8 mouse cellular contexts compared by ENCODE assay signal in the genomic region with DNA sequence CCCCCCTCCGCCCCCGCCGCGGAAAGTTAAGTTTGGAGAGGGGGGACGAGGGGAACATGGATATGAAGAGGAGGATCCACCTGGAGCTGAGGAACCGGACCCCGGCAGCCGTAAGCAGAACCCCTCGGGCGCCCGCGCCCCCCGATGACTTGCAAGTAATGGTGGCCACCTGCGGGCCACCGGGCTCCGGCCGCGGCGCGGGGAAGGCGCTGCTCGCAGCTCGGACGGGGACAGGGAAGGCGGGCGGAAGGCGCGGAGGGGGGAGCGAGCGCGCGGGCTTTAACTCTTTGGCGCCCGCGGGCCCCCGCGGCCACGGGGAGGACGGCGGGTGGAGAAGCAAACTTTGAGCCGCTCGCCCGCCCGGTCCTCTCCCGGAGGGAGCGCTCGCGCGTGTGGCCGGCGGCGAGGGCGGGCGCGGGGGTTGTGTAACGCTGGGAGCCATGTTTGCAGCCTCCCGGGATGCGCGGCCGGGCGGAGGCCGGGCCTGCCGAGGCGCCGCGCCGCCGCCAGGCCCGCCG. TPM values are rescaled to one million over a fixed set of nuclear protein-coding genes. Genes with fewer than 3 reads are reported as not detected.
A peak's percentile ranks its signal among the peaks of the same experiment; 100 is the strongest.
DNase-seq lines count a peak whose midpoint lies in the region; ATAC-seq and TF ChIP-seq lines count a peak whose summit lies in the region.

No protein-coding gene starts in this region.

- H3K36me3 ChIP-seq in heart, embryonic 14.5 days (ENCODE audit: control insufficient read depth, insufficient read depth, low read length): no peaks in the 10 kb centered on the region
- peaks cover 27% of the 10 kb centered on the region for H3K36me3 ChIP-seq in liver, embryonic 14.5 days (replicated peaks; ENCODE audit: control insufficient read depth, insufficient read depth, low read depth)
- H3K36me3 ChIP-seq in neural tube, embryonic 13.5 days: no peaks in the 10 kb centered on the region
- no peaks in the 10 kb centered on the region for H3K36me3 ChIP-seq in stomach, postnatal 0 days (ENCODE audit: control insufficient read depth, insufficient read depth, low read length)

- under 1% methylated on average over 64 of the region's 70 CpGs for WGBS in heart, embryonic 14.5 days
- under 1% methylated on average over 47 of the region's 70 CpGs for WGBS in liver, embryonic 14.5 days (ENCODE audit: insufficient replicate concordance)
- 0% methylated on average over 38 of the region's 70 CpGs for WGBS in neural tube, embryonic 13.5 days
- WGBS in stomach, postnatal 0 days: 1% methylated on average over 36 of the region's 70 CpGs

- peak overlapping the region; percentile 78 for H3K4me2 ChIP-seq in heart, embryonic 14.5 days (ENCODE audit: low read length)
- peak overlapping the region; percentile 99 for H3K4me2 ChIP-seq in liver, embryonic 14.5 days (ENCODE audit: low read depth)
- peak overlapping the region; percentile 81 for H3K4me2 ChIP-seq in neural tube, embryonic 13.5 days
- H3K4me2 ChIP-seq in stomach, postnatal 0 days (replicated peaks; ENCODE audit: low read depth): peak overlapping the region; percentile 69

- peak overlapping the region; percentile 99 for H3K9ac ChIP-seq in heart, embryonic 14.5 days (ENCODE audit: low read length)
- peak overlapping the region; percentile 100 for H3K9ac ChIP-seq in liver, embryonic 14.5 days (replicated peaks)
- peak overlapping the region; percentile 98 for H3K9ac ChIP-seq in neural tube, embryonic 13.5 days
- H3K9ac ChIP-seq in stomach, postnatal 0 days (ENCODE audit: low read length): peak overlapping the region; percentile 96

- TF ChIP-seq CTCF in embryonic fibroblast, embryonic 13.5 days (IDR thresholded peaks at IDR 0.05; ENCODE audit: borderline replicate concordance, insufficient read depth, low read length): no peak
- TF ChIP-seq CTCF in liver, embryonic 14.5 days (IDR thresholded peaks at IDR 0.05; ENCODE audit: low read depth): no peak
- TF ChIP-seq CTCF in stomach, postnatal 0 days (IDR thresholded peaks at IDR 0.05; ENCODE audit: low read depth): no peak

- peak overlapping the region; percentile 89 for H3K4me3 ChIP-seq in embryonic fibroblast, embryonic 13.5 days (ENCODE audit: insufficient read depth, low read length)
- H3K4me3 ChIP-seq in heart, embryonic 14.5 days (ENCODE audit: control insufficient read depth in 1 of 2, insufficient read depth in 1 of 2, low read depth in 1 of 2, low read length in 2 of 2): peak overlapping the region; percentile 93 to 99
- H3K4me3 ChIP-seq in liver, embryonic 14.5 days (ENCODE audit: insufficient read depth in 1 of 2, low read depth in 2 of 2, low read length in 2 of 2): peak overlapping the region; percentile 95 to 99
- peak overlapping the region; percentile 82 for H3K4me3 ChIP-seq in neural tube, embryonic 13.5 days
- peak overlapping the region; percentile 91 for H3K4me3 ChIP-seq in stomach, postnatal 0 days (ENCODE audit: low read depth, low read length)

- H3K4me1 ChIP-seq in embryonic fibroblast, embryonic 13.5 days (ENCODE audit: control insufficient read depth, insufficient read depth, low read length): peaks cover 6% of the 10 kb centered on the region
- peaks cover 14 to 36% of the 10 kb centered on the region in 2 experiments for H3K4me1 ChIP-seq in heart, embryonic 14.5 days (ENCODE audit: control insufficient read depth in 2 of 2, insufficient read depth in 2 of 2, low read length in 2 of 2)
- peaks cover 67 to 69% of the 10 kb centered on the region in 2 experiments for H3K4me1 ChIP-seq in liver, embryonic 14.5 days (replicated peaks; ENCODE audit: control insufficient read depth in 2 of 2, insufficient read depth in 2 of 2, low read length in 1 of 2)
- H3K4me1 ChIP-seq in neural tube, embryonic 13.5 days (replicated peaks): peaks cover 47% of the 10 kb centered on the region
- peaks cover 5% of the 10 kb centered on the region for H3K4me1 ChIP-seq in stomach, postnatal 0 days (replicated peaks; ENCODE audit: control insufficient read depth, insufficient read depth)

- H3K27ac ChIP-seq in embryonic fibroblast, embryonic 13.5 days (ENCODE audit: insufficient read depth, low read length): peak overlapping the region; percentile 94
- H3K27ac ChIP-seq in heart, embryonic 14.5 days (replicated peaks in 1 of 2; ENCODE audit: control insufficient read depth in 1 of 2, insufficient read depth in 1 of 2, low read depth in 2 of 2, low read length in 2 of 2): peak overlapping the region; percentile 97 to 99
- peak overlapping the region; percentile 90 for H3K27ac ChIP-seq in liver, embryonic 14.5 days
- H3K27ac ChIP-seq in neural tube, embryonic 13.5 days (replicated peaks): peak overlapping the region; percentile 97
- peak overlapping the region; percentile 99 for H3K27ac ChIP-seq in stomach, postnatal 0 days (replicated peaks)

- no peak for TF ChIP-seq EP300 in liver, embryonic 14.5 days (IDR thresholded peaks at IDR 0.05; ENCODE audit: low read depth)
- no peak for TF ChIP-seq EP300 in stomach, postnatal 0 days (optimal IDR thresholded peaks at IDR 0.05)

- no peaks in the 10 kb centered on the region for H3K9me3 ChIP-seq in heart, embryonic 14.5 days (ENCODE audit: control insufficient read depth, low read length)
- no peaks in the 10 kb centered on the region for H3K9me3 ChIP-seq in liver, embryonic 14.5 days (ENCODE audit: control insufficient read depth, low read length)
- no peaks in the 10 kb centered on the region for H3K9me3 ChIP-seq in neural tube, embryonic 13.5 days
- no peaks in the 10 kb centered on the region for H3K9me3 ChIP-seq in stomach, postnatal 0 days (ENCODE audit: control insufficient read depth, low read length)

- no peaks in the 10 kb centered on the region for H3K27me3 ChIP-seq in heart, embryonic 14.5 days (ENCODE audit: control insufficient read depth, insufficient read depth, low read length)
- H3K27me3 ChIP-seq in liver, embryonic 14.5 days (ENCODE audit: control insufficient read depth, insufficient read depth, low read length): no peaks in the 10 kb centered on the region
- H3K27me3 ChIP-seq in neural tube, embryonic 13.5 days: no peaks in the 10 kb centered on the region
- H3K27me3 ChIP-seq in stomach, postnatal 0 days (ENCODE audit: control insufficient read depth, insufficient read depth, low read length): no peaks in the 10 kb centered on the region

- peak; percentile 33; the same call in 1 of the 2 replicates for TF ChIP-seq POLR2A in embryonic fibroblast, embryonic 13.5 days (IDR thresholded peaks at IDR 0.05; ENCODE audit: low read depth, low read length)

- peak; percentile 49 for ATAC-seq in heart, embryonic 14.5 days (ENCODE audit: insufficient number of reproducible peaks, insufficient read depth, low FRiP score, low read depth)
- peak; percentile 17; the same call in 1 of the 2 replicates for ATAC-seq in liver, embryonic 14.5 days (ENCODE audit: insufficient read depth)
- ATAC-seq in neural tube, embryonic 13.5 days (ENCODE audit: low read depth): peak; percentile 76
- ATAC-seq in stomach, postnatal 0 days (ENCODE audit: low FRiP score, low TSS enrichment): peak; percentile 50

- peak; percentile 58 for DNase-seq in 416B (ENCODE audit: low read depth)
- DNase-seq in adrenal gland, postnatal 25 days: peak; percentile 78
- DNase-seq in kidney, postnatal 10 days: peak; percentile 83
- no peak for DNase-seq in liver, embryonic 14.5 days (ENCODE audit: low read depth in 3 of 3, low spot score in 3 of 3)
- DNase-seq in stomach, postnatal 0 days (ENCODE audit: low spot score): peak; percentile 81

RNA-seq across cellular contexts. Expression of a gene that starts 0.6 kb away (rescaled TPM):
- 140 and 161 TPM in 2 replicates for total RNA-seq in adrenal gland, postnatal 25 days (2021)
- polyA plus RNA-seq in embryonic fibroblast, embryonic 13.5 days (2011; ENCODE audit: insufficient read length, low read depth, missing spikeins): 202 and 231 TPM in 2 replicates
- 136 and 139 TPM in 2 replicates for polyA plus RNA-seq in heart, embryonic 14.5 days (2014; fragmentation: Nextera tagmentation; extraction: Ambion mirVana)
- 60.1 and 171 TPM in 2 replicates for polyA plus RNA-seq in liver, embryonic 14.5 days (2012; rRNA removed)
- 351 and 427 TPM in 2 replicates for polyA plus RNA-seq in liver, embryonic 14.5 days (2014; fragmentation: Nextera tagmentation; extraction: Ambion mirVana)
- 89.8 and 95.5 TPM in 2 replicates for polyA plus RNA-seq in neural tube, embryonic 13.5 days (2015; fragmentation: Nextera tagmentation; extraction: Ambion mirVana)
- polyA plus RNA-seq in stomach, postnatal 0 days (2015; fragmentation: Nextera tagmentation; extraction: Ambion mirVana): 88.7 and 97.1 TPM in 2 replicates

RNA-seq across cellular contexts. Expression of a gene that starts 37.7 kb away (rescaled TPM):
- total RNA-seq in adrenal gland, postnatal 25 days (2021): 35.0 and 38.5 TPM in 2 replicates
- 89.9 and 92.1 TPM in 2 replicates for polyA plus RNA-seq in embryonic fibroblast, embryonic 13.5 days (2011; ENCODE audit: insufficient read length, low read depth, missing spikeins)
- 48.6 and 50.1 TPM in 2 replicates for polyA plus RNA-seq in heart, embryonic 14.5 days (2014; fragmentation: Nextera tagmentation; extraction: Ambion mirVana)
- polyA plus RNA-seq in liver, embryonic 14.5 days (2012; rRNA removed): 32.9 and 36.0 TPM in 2 replicates
- polyA plus RNA-seq in liver, embryonic 14.5 days (2014; fragmentation: Nextera tagmentation; extraction: Ambion mirVana): 49.4 and 51.8 TPM in 2 replicates
- 70.4 and 72.2 TPM in 2 replicates for polyA plus RNA-seq in neural tube, embryonic 13.5 days (2015; fragmentation: Nextera tagmentation; extraction: Ambion mirVana)
- 65.1 and 67.7 TPM in 2 replicates for polyA plus RNA-seq in stomach, postnatal 0 days (2015; fragmentation: Nextera tagmentation; extraction: Ambion mirVana)

RNA-seq across cellular contexts. Expression of a gene that starts 38.0 kb away (rescaled TPM):
- not detected in 2 replicates for total RNA-seq in adrenal gland, postnatal 25 days (2021)
- not detected in 2 replicates for polyA plus RNA-seq in embryonic fibroblast, embryonic 13.5 days (2011; ENCODE audit: insufficient read length, low read depth, missing spikeins)
- polyA plus RNA-seq in heart, embryonic 14.5 days (2014; fragmentation: Nextera tagmentation; extraction: Ambion mirVana): 0.50 and 1.3 TPM in 2 replicates
- polyA plus RNA-seq in liver, embryonic 14.5 days (2012; rRNA removed): 191 and 274 TPM in 2 replicates
- 293 and 315 TPM in 2 replicates for polyA plus RNA-seq in liver, embryonic 14.5 days (2014; fragmentation: Nextera tagmentation; extraction: Ambion mirVana)
- polyA plus RNA-seq in neural tube, embryonic 13.5 days (2015; fragmentation: Nextera tagmentation; extraction: Ambion mirVana): 0.37 and 0.60 TPM in 2 replicates
- 0.78 and 1.2 TPM in 2 replicates for polyA plus RNA-seq in stomach, postnatal 0 days (2015; fragmentation: Nextera tagmentation; extraction: Ambion mirVana)

Comparison
In these comparisons a context has a peak if more than half of its experiments do, and no peak if none do; other contexts are left out.
1. DNase-seq: peak in 416B (single experiment), adrenal gland, postnatal 25 days (single experiment), kidney, postnatal 10 days (single experiment) and stomach, postnatal 0 days (single experiment); none in liver, embryonic 14.5 days (0 of 3).
2. ATAC-seq: peak in every context shown above with its lines; median percentile 76 in neural tube, embryonic 13.5 days; 50 in stomach, postnatal 0 days; 49 in heart, embryonic 14.5 days; 17 in liver, embryonic 14.5 days.
3. RNA of a gene that starts 38.0 kb away (polyA plus RNA-seq): 191 to 315 TPM in liver, embryonic 14.5 days; 0.78 to 1.2 TPM in stomach, postnatal 0 days, 0.37 to 0.60 TPM in neural tube, embryonic 13.5 days, 0.50 to 1.3 TPM in heart, embryonic 14.5 days and not detected in embryonic fibroblast, embryonic 13.5 days; every median in the first group is over 10 times any median in the second.
4. Peak in every context shown above with its lines, with median percentiles within 50 percentile points of each other: H3K27ac ChIP-seq, H3K4me3 ChIP-seq, H3K4me2 ChIP-seq and H3K9ac ChIP-seq.